In genomic region chr7:43780746-43781145, GRCm38 (mm10) we compare ENCODE assay signal across 23 mouse cellular contexts. TPM values are rescaled to one million over a fixed set of nuclear protein-coding genes. Genes with fewer than 3 reads are reported as not detected.
A peak's percentile ranks its signal among the peaks of the same experiment; 100 is the strongest.
DNase-seq lines count a peak whose midpoint lies in the region; ATAC-seq and TF ChIP-seq lines count a peak whose summit lies in the region.
"Had no signal": no experiment of that assay in that cellular context is flagged by ENCODE, and none has a peak within 500 bp of the region (broad histone marks: within the 10 kb centered on the region; RNA-seq: fewer than 3 reads in every experiment).

TSS of gene Klk10 (plus strand) at chr7:43781035.

- H3K27me3 ChIP-seq in intestine, embryonic 14.5 days (replicated peaks; ENCODE audit: control insufficient read depth, insufficient read depth, low read length), result no peaks in the 10 kb centered on the region; the same call in 1 of the 2 replicates
- H3K27me3 ChIP-seq in intestine, postnatal 0 days (replicated peaks; ENCODE audit: control insufficient read depth, insufficient read depth, low read length), result 0 out of 2 replicates have a peak, but pooled peaks cover 6% of the 10 kb centered on the region
- H3K27me3 ChIP-seq in megakaryocyte, embryonic 14.5 days (replicated peaks), result peaks cover 44% of the 10 kb centered on the region
- 0 out of 2 replicates have a peak, but pooled peaks cover 7% of the 10 kb centered on the region for H3K27me3 ChIP-seq in intestine, embryonic 15.5 days (replicated peaks)
- H3K27me3 ChIP-seq in stomach, postnatal 0 days (ENCODE audit: control insufficient read depth, insufficient read depth, low read length), result no peaks in the 10 kb centered on the region; the same call in 1 of the 2 replicates
- H3K27me3 ChIP-seq: Patski had no signal

- ATAC-seq in intestine, embryonic 14.5 days (replicated peaks; ENCODE audit: low FRiP score, low TSS enrichment, low read depth), result no peak
- no peak for ATAC-seq in intestine, postnatal 0 days
- ATAC-seq in megakaryocyte, adult 5-6 weeks (ENCODE audit: poor library complexity, severe bottlenecking), result no peak
- no peak for ATAC-seq in intestine, embryonic 15.5 days
- ATAC-seq in stomach, postnatal 0 days (ENCODE audit: low FRiP score, low TSS enrichment), result peak; percentile 22; the same call in 1 of the 2 replicates
- ATAC-seq: forebrain, embryonic 13.5 days; hindbrain, postnatal 0 days; Patski had no signal

- TF ChIP-seq EP300 in stomach, postnatal 0 days (optimal IDR thresholded peaks at IDR 0.05), result peak; percentile 28

- peak; percentile 45 for DNase-seq in intestine, embryonic 14.5 days (ENCODE audit: low spot score)
- DNase-seq in stomach, postnatal 0 days (ENCODE audit: low spot score), result peak; percentile 18
- no peak for DNase-seq in thymus, adult 18-20 months
- no peak for DNase-seq in left cerebral cortex, postnatal 14 days (ENCODE audit: low spot score in 2 of 2)
- DNase-seq: adrenal gland, postnatal 36 days; cerebellum, adult 18-20 months; cerebellum, postnatal 36 days; gastrocnemius, postnatal 14 days; kidney, adult 8-10 months; kidney, postnatal 25 days; midbrain, embryonic 14.5 days had no signal

- H3K4me2 ChIP-seq in intestine, embryonic 14.5 days (ENCODE audit: low read length), result no peak within 1 kb of the TSS
- no peak within 1 kb of the TSS for H3K4me2 ChIP-seq in intestine, postnatal 0 days (replicated peaks; ENCODE audit: low read depth)
- 0 out of 2 replicates have a peak within 1 kb of the TSS, but pooled peaks have one; percentile 4 for H3K4me2 ChIP-seq in intestine, embryonic 15.5 days (replicated peaks)
- H3K4me2 ChIP-seq in stomach, postnatal 0 days (replicated peaks; ENCODE audit: low read depth), result peak within 1 kb of the TSS; percentile 27

- no peaks in the 10 kb centered on the region for H3K9me3 ChIP-seq in intestine, embryonic 14.5 days (ENCODE audit: control insufficient read depth, low read length)
- H3K9me3 ChIP-seq in intestine, postnatal 0 days (ENCODE audit: control insufficient read depth), result no peaks in the 10 kb centered on the region
- no peaks in the 10 kb centered on the region for H3K9me3 ChIP-seq in megakaryocyte, embryonic 14.5 days
- H3K9me3 ChIP-seq in intestine, embryonic 15.5 days, result no peaks in the 10 kb centered on the region
- H3K9me3 ChIP-seq in stomach, postnatal 0 days (ENCODE audit: control insufficient read depth, low read length), result no peaks in the 10 kb centered on the region
- H3K9me3 ChIP-seq: forebrain, embryonic 13.5 days; hindbrain, embryonic 10.5 days; limb, embryonic 13.5 days had no signal

- no peak within 1 kb of the TSS for H3K27ac ChIP-seq in intestine, embryonic 14.5 days (ENCODE audit: low read depth)
- H3K27ac ChIP-seq in intestine, postnatal 0 days (ENCODE audit: low read depth, low read length), result no peak within 1 kb of the TSS
- H3K27ac ChIP-seq in intestine, embryonic 15.5 days, result no peak within 1 kb of the TSS
- H3K27ac ChIP-seq in stomach, postnatal 0 days (replicated peaks), result peak within 1 kb of the TSS; percentile 80
- H3K27ac ChIP-seq: forebrain, embryonic 13.5 days; hindbrain, embryonic 10.5 days; hindbrain, postnatal 0 days; limb, embryonic 13.5 days; liver, embryonic 14.5 days had no signal

- TF ChIP-seq CTCF in intestine, postnatal 0 days (IDR thresholded peaks at IDR 0.05; ENCODE audit: low read depth), result no peak
- TF ChIP-seq CTCF in stomach, postnatal 0 days (IDR thresholded peaks at IDR 0.05; ENCODE audit: low read depth), result no peak

- intact Hi-C loops in left cerebral cortex, postnatal 14 days (cut with DNase I), result loop anchor here (5.0 kb wide), 1 partner anchor 98 kb away; no protein-coding TSS in a partner anchor

- no peak within 1 kb of the TSS for H3K9ac ChIP-seq in intestine, embryonic 14.5 days (ENCODE audit: low read length)
- no peak within 1 kb of the TSS for H3K9ac ChIP-seq in intestine, postnatal 0 days (ENCODE audit: low read depth, low read length)
- H3K9ac ChIP-seq in intestine, embryonic 15.5 days, result no peak within 1 kb of the TSS
- H3K9ac ChIP-seq in stomach, postnatal 0 days (ENCODE audit: low read length), result no peak within 1 kb of the TSS
- H3K9ac ChIP-seq: forebrain, embryonic 13.5 days; limb, embryonic 13.5 days; liver, embryonic 14.5 days had no signal

- no peaks in the 10 kb centered on the region for H3K4me1 ChIP-seq in intestine, embryonic 14.5 days (replicated peaks; ENCODE audit: control insufficient read depth, insufficient read depth, low read length)
- H3K4me1 ChIP-seq in intestine, postnatal 0 days (replicated peaks; ENCODE audit: control insufficient read depth, insufficient read depth, low read length), result 0 out of 2 replicates have a peak, but pooled peaks cover 2% of the 10 kb centered on the region
- H3K4me1 ChIP-seq in megakaryocyte, embryonic 14.5 days, result peaks cover 21% of the 10 kb centered on the region
- peaks cover 2% of the 10 kb centered on the region; the same call in 1 of the 2 replicates for H3K4me1 ChIP-seq in intestine, embryonic 15.5 days (replicated peaks)
- H3K4me1 ChIP-seq in stomach, postnatal 0 days (replicated peaks; ENCODE audit: control insufficient read depth, insufficient read depth), result peaks cover 3% of the 10 kb centered on the region; the same call in 1 of the 2 replicates
- H3K4me1 ChIP-seq: forebrain, embryonic 13.5 days had no signal

- 39% methylated on average over 5 of the region's 5 CpGs for WGBS in intestine, embryonic 14.5 days
- 30% methylated on average over 5 of the region's 5 CpGs for WGBS in intestine, postnatal 0 days
- 32% methylated on average over 5 of the region's 5 CpGs for WGBS in intestine, embryonic 15.5 days
- 37% methylated on average over 5 of the region's 5 CpGs for WGBS in stomach, postnatal 0 days

- H3K4me3 ChIP-seq in intestine, embryonic 14.5 days (ENCODE audit: low read depth, low read length), result no peak within 1 kb of the TSS
- no peak within 1 kb of the TSS for H3K4me3 ChIP-seq in intestine, postnatal 0 days (ENCODE audit: low read depth, low read length)
- peak within 1 kb of the TSS; percentile 81 for H3K4me3 ChIP-seq in megakaryocyte, embryonic 14.5 days (replicated peaks)
- no peak within 1 kb of the TSS for H3K4me3 ChIP-seq in intestine, embryonic 15.5 days (replicated peaks)
- H3K4me3 ChIP-seq in stomach, postnatal 0 days (ENCODE audit: low read depth, low read length), result no peak within 1 kb of the TSS
- H3K4me3 ChIP-seq: limb, embryonic 13.5 days had no signal

- no peaks in the 10 kb centered on the region for H3K36me3 ChIP-seq in intestine, embryonic 14.5 days (ENCODE audit: control insufficient read depth, insufficient read depth, low read length)
- no peaks in the 10 kb centered on the region for H3K36me3 ChIP-seq in intestine, postnatal 0 days (ENCODE audit: control insufficient read depth, insufficient read depth)
- no peaks in the 10 kb centered on the region for H3K36me3 ChIP-seq in megakaryocyte, embryonic 14.5 days (replicated peaks; ENCODE audit: low read length)
- no peaks in the 10 kb centered on the region for H3K36me3 ChIP-seq in intestine, embryonic 15.5 days
- no peaks in the 10 kb centered on the region for H3K36me3 ChIP-seq in stomach, postnatal 0 days (ENCODE audit: control insufficient read depth, insufficient read depth, low read length)
- H3K36me3 ChIP-seq: hindbrain, embryonic 10.5 days; limb, embryonic 13.5 days had no signal

RNA-seq across cellular contexts. Expression of gene Klk10, which starts in this region (rescaled TPM):
- polyA plus RNA-seq in intestine, embryonic 14.5 days (2014; fragmentation: Nextera tagmentation; extraction: Ambion mirVana), result 1.1 and 1.4 TPM in 2 replicates
- 0.33 TPM in 1 of 2 replicates, not detected in the other for polyA plus RNA-seq in intestine, postnatal 0 days (2015; fragmentation: Nextera tagmentation; extraction: Ambion mirVana)
- not detected in 2 replicates for polyA plus RNA-seq in megakaryocyte, embryonic 14.5 days (2012; ENCODE audit: insufficient read depth, low replicate concordance)
- total RNA-seq in megakaryocyte, adult 5-6 weeks (2015), result not detected in 2 replicates
- total RNA-seq in megakaryocyte, adult 5-6 weeks (2017), result not detected in 2 replicates
- 3.0 and 3.4 TPM in 2 replicates for polyA plus RNA-seq in intestine, embryonic 15.5 days (2015; fragmentation: Nextera tagmentation; extraction: Ambion mirVana)
- 313 and 335 TPM in 2 replicates for polyA plus RNA-seq in stomach, postnatal 0 days (2015; fragmentation: Nextera tagmentation; extraction: Ambion mirVana)
- total RNA-seq in left cerebral cortex, postnatal 14 days (2021), result under 1 TPM in 1 of 2 experiments, not detected in 1; 0.40 TPM
- total RNA-seq: CH12.LX; hindbrain, postnatal 0 days had no signal
- polyA plus RNA-seq: forebrain, embryonic 13.5 days; midbrain, embryonic 14.5 days; neural tube, embryonic 14.5 days; Patski had no signal

Comparison
In these comparisons a context has a peak if more than half of its experiments do, and no peak if none do; other contexts are left out.
1. RNA of gene Klk10 (polyA plus RNA-seq): 313 to 335 TPM in stomach, postnatal 0 days; 3.0 to 3.4 TPM in intestine, embryonic 15.5 days, 1.1 to 1.4 TPM in intestine, embryonic 14.5 days, 0.33 TPM in intestine, postnatal 0 days and not detected in megakaryocyte, embryonic 14.5 days; every median in the first group is over 10 times any median in the second.
2. H3K4me2 ChIP-seq: peak in intestine, embryonic 15.5 days (single experiment) and stomach, postnatal 0 days (single experiment); none in intestine, embryonic 14.5 days (single experiment) and intestine, postnatal 0 days (single experiment).
3. DNase-seq: peak in intestine, embryonic 14.5 days (single experiment) and stomach, postnatal 0 days (single experiment); none in thymus, adult 18-20 months (0 of 2) and left cerebral cortex, postnatal 14 days (0 of 2).